Mouse (Mus musculus): Measurements from ENCODE around the gene Hnf1a. TPM values are rescaled to one million over a fixed set of nuclear protein-coding genes. Genes with fewer than 3 reads are reported as not detected.
A peak's percentile ranks its signal among the peaks of the same experiment; 100 is the strongest.

Hnf1a gene
- polyA plus RNA-seq, 1 experiment from 2014 or later: not detected

- H3K4me3 ChIP-seq (ENCODE audit: low read depth, low read length): peak within 1 kb of the TSS; percentile 99
- peaks cover 14% of the 10 kb centered on the region for H3K4me1 ChIP-seq (ENCODE audit: control insufficient read depth, insufficient read depth, low read length)
- 2% methylated on average over 44 of the region's 65 CpGs for WGBS
- H3K36me3 ChIP-seq (ENCODE audit: control insufficient read depth, insufficient read depth, low read length): no peaks in the 10 kb centered on the region
- peak within 1 kb of the TSS; percentile 94 for H3K4me2 ChIP-seq (ENCODE audit: low read depth, severe bottlenecking)
- DNase-seq (ENCODE audit: low spot score): peak; percentile 96
- peak; percentile 85 for ATAC-seq (ENCODE audit: insufficient number of reproducible peaks, low FRiP score, low TSS enrichment, low read depth)
- H3K27ac ChIP-seq (replicated peaks; ENCODE audit: low read depth, low read length): peak within 1 kb of the TSS; percentile 83
- peak within 1 kb of the TSS; percentile 98 for H3K9ac ChIP-seq (ENCODE audit: low read length)
- no peaks in the 10 kb centered on the region for H3K9me3 ChIP-seq (ENCODE audit: control insufficient read depth, low read length)
- no peaks in the 10 kb centered on the region for H3K27me3 ChIP-seq (ENCODE audit: control insufficient read depth, insufficient read depth, low read length)
Observed at GRCm38 (mm10) chr5:115010577-115011216, 39.8 kb upstream of the Hnf1a start, which contains the start of gene Sppl3. Sppl3 (plus strand) TSS chr5:115011137.

- DNase-seq (ENCODE audit: low spot score): no peak
- no peak overlapping the region for H3K9ac ChIP-seq (ENCODE audit: low read length)
- H3K36me3 ChIP-seq (ENCODE audit: control insufficient read depth, insufficient read depth, low read length): no peaks in the 10 kb centered on the region
- H3K9me3 ChIP-seq (ENCODE audit: control insufficient read depth, low read length): no peaks in the 10 kb centered on the region
- H3K4me1 ChIP-seq (ENCODE audit: control insufficient read depth, insufficient read depth, low read length): peaks cover 14% of the 10 kb centered on the region
- H3K27ac ChIP-seq (replicated peaks; ENCODE audit: low read depth, low read length): no peak overlapping the region
- no peaks in the 10 kb centered on the region for H3K27me3 ChIP-seq (ENCODE audit: control insufficient read depth, insufficient read depth, low read length)
- no peak for ATAC-seq (ENCODE audit: insufficient number of reproducible peaks, low FRiP score, low TSS enrichment, low read depth)
- 58% methylated on average over 3 of the region's 3 CpGs for WGBS
- no peak overlapping the region for H3K4me3 ChIP-seq (ENCODE audit: low read depth, low read length)
- peak overlapping the region; percentile 57; the same call in 1 of the 2 replicates for H3K4me2 ChIP-seq (ENCODE audit: low read depth, severe bottlenecking)
Observed at GRCm38 (mm10) chr5:115009961-115010360, 39.1 kb upstream of the Hnf1a start.

- Histone ChIP-seq H3K27ac (replicated peaks; ENCODE audit: low read depth, low read length) (no peak overlapping the region), H3K4me2 (ENCODE audit: low read depth, severe bottlenecking) (no peak overlapping the region), H3K27me3 (ENCODE audit: control insufficient read depth, insufficient read depth, low read length) (no peaks in the 10 kb centered on the region), H3K36me3 (ENCODE audit: control insufficient read depth, insufficient read depth, low read length) (no peaks in the 10 kb centered on the region), H3K4me3 (ENCODE audit: low read depth, low read length) (no peak overlapping the region), H3K4me1 (ENCODE audit: control insufficient read depth, insufficient read depth, low read length) (peaks cover 14% of the 10 kb centered on the region), H3K9me3 (ENCODE audit: control insufficient read depth, low read length) (no peaks in the 10 kb centered on the region), H3K9ac (ENCODE audit: low read length) (no peak overlapping the region)
- DNase-seq (ENCODE audit: low spot score) (no peak), ATAC-seq (ENCODE audit: insufficient number of reproducible peaks, low FRiP score, low TSS enrichment, low read depth) (no peak)
- 93% methylated on average over 6 of the region's 6 CpGs for WGBS
Observed at GRCm38 (mm10) chr5:115009143-115009542, 38.2 kb upstream of the Hnf1a start.

GRCm38 (mm10) chr5:115008307-115008706 lies 37.4 kb upstream of the Hnf1a start:
- Histone ChIP-seq H3K36me3 (ENCODE audit: control insufficient read depth, insufficient read depth, low read length) (no peaks in the 10 kb centered on the region), H3K4me3 (ENCODE audit: low read depth, low read length) (no peak overlapping the region), H3K27me3 (ENCODE audit: control insufficient read depth, insufficient read depth, low read length) (no peaks in the 10 kb centered on the region), H3K27ac (replicated peaks; ENCODE audit: low read depth, low read length) (no peak overlapping the region), H3K9ac (ENCODE audit: low read length) (no peak overlapping the region), H3K9me3 (ENCODE audit: control insufficient read depth, low read length) (no peaks in the 10 kb centered on the region), H3K4me2 (ENCODE audit: low read depth, severe bottlenecking) (no peak overlapping the region), H3K4me1 (ENCODE audit: control insufficient read depth, insufficient read depth, low read length) (peaks cover 12% of the 10 kb centered on the region)
- DNase-seq (ENCODE audit: low spot score): no peak
- ATAC-seq (ENCODE audit: insufficient number of reproducible peaks, low FRiP score, low TSS enrichment, low read depth): no peak
- 94% methylated on average over 7 of the region's 7 CpGs for WGBS

GRCm38 (mm10) chr5:115007768-115008167 lies 36.9 kb upstream of the Hnf1a start:
- Histone ChIP-seq H3K36me3 (ENCODE audit: control insufficient read depth, insufficient read depth, low read length) (no peaks in the 10 kb centered on the region), H3K27me3 (ENCODE audit: control insufficient read depth, insufficient read depth, low read length) (no peaks in the 10 kb centered on the region), H3K4me3 (ENCODE audit: low read depth, low read length) (no peak overlapping the region), H3K27ac (replicated peaks; ENCODE audit: low read depth, low read length) (no peak overlapping the region), H3K9ac (ENCODE audit: low read length) (no peak overlapping the region), H3K4me2 (ENCODE audit: low read depth, severe bottlenecking) (no peak overlapping the region), H3K9me3 (ENCODE audit: control insufficient read depth, low read length) (no peaks in the 10 kb centered on the region), H3K4me1 (ENCODE audit: control insufficient read depth, insufficient read depth, low read length) (peaks cover 7% of the 10 kb centered on the region)
- ATAC-seq (ENCODE audit: insufficient number of reproducible peaks, low FRiP score, low TSS enrichment, low read depth): no peak
- 81% methylated on average over 5 of the region's 5 CpGs for WGBS
- no peak for DNase-seq (ENCODE audit: low spot score)

GRCm38 (mm10) chr5:115003224-115003873 lies 32.5 kb upstream of the Hnf1a start:
- Histone ChIP-seq H3K27me3 (ENCODE audit: control insufficient read depth, insufficient read depth, low read length) (no peaks in the 10 kb centered on the region), H3K4me2 (ENCODE audit: low read depth, severe bottlenecking) (no peak overlapping the region), H3K4me3 (ENCODE audit: low read depth, low read length) (no peak overlapping the region), H3K9me3 (ENCODE audit: control insufficient read depth, low read length) (no peaks in the 10 kb centered on the region), H3K27ac (replicated peaks; ENCODE audit: low read depth, low read length) (no peak overlapping the region), H3K36me3 (ENCODE audit: control insufficient read depth, insufficient read depth, low read length) (no peaks in the 10 kb centered on the region), H3K4me1 (ENCODE audit: control insufficient read depth, insufficient read depth, low read length) (no peaks in the 10 kb centered on the region), H3K9ac (ENCODE audit: low read length) (no peak overlapping the region)
- ATAC-seq (ENCODE audit: insufficient number of reproducible peaks, low FRiP score, low TSS enrichment, low read depth) (no peak), DNase-seq (ENCODE audit: low spot score) (no peak)
- 83% methylated on average over 13 of the region's 13 CpGs for WGBS

GRCm38 (mm10) chr5:115002781-115003180 lies 31.9 kb upstream of the Hnf1a start:
- Histone ChIP-seq H3K4me1 (ENCODE audit: control insufficient read depth, insufficient read depth, low read length) (no peaks in the 10 kb centered on the region), H3K27me3 (ENCODE audit: control insufficient read depth, insufficient read depth, low read length) (no peaks in the 10 kb centered on the region), H3K4me2 (ENCODE audit: low read depth, severe bottlenecking) (no peak overlapping the region), H3K9ac (ENCODE audit: low read length) (no peak overlapping the region), H3K9me3 (ENCODE audit: control insufficient read depth, low read length) (no peaks in the 10 kb centered on the region), H3K27ac (replicated peaks; ENCODE audit: low read depth, low read length) (no peak overlapping the region), H3K36me3 (ENCODE audit: control insufficient read depth, insufficient read depth, low read length) (no peaks in the 10 kb centered on the region), H3K4me3 (ENCODE audit: low read depth, low read length) (no peak overlapping the region)
- DNase-seq (ENCODE audit: low spot score) (no peak), ATAC-seq (ENCODE audit: insufficient number of reproducible peaks, low FRiP score, low TSS enrichment, low read depth) (no peak)
- 62% methylated on average over 6 of the region's 6 CpGs for WGBS

GRCm38 (mm10) chr5:115001464-115001863 lies 30.6 kb upstream of the Hnf1a start:
- Histone ChIP-seq H3K27me3 (ENCODE audit: control insufficient read depth, insufficient read depth, low read length) (no peaks in the 10 kb centered on the region), H3K4me1 (ENCODE audit: control insufficient read depth, insufficient read depth, low read length) (no peaks in the 10 kb centered on the region), H3K4me2 (ENCODE audit: low read depth, severe bottlenecking) (no peak overlapping the region), H3K9ac (ENCODE audit: low read length) (no peak overlapping the region), H3K27ac (replicated peaks; ENCODE audit: low read depth, low read length) (no peak overlapping the region), H3K9me3 (ENCODE audit: control insufficient read depth, low read length) (no peaks in the 10 kb centered on the region), H3K4me3 (ENCODE audit: low read depth, low read length) (no peak overlapping the region), H3K36me3 (ENCODE audit: control insufficient read depth, insufficient read depth, low read length) (no peaks in the 10 kb centered on the region)
- DNase-seq (ENCODE audit: low spot score) (no peak), ATAC-seq (ENCODE audit: insufficient number of reproducible peaks, low FRiP score, low TSS enrichment, low read depth) (no peak)
- 65% methylated on average over 8 of the region's 8 CpGs for WGBS

Measured in limb, embryonic 11.5 days (tissue).